Mouse (Mus musculus) adrenal gland, postnatal 14 days (tissue): ENCODE data around the gene Med19. TPM values are rescaled to one million over a fixed set of nuclear protein-coding genes. Genes with fewer than 3 reads are reported as not detected.
"Not testable (repeated sequence)": the region's sequence is repeated elsewhere in the genome, so short reads cannot be mapped to it uniquely, and the experiment has no call there.

Experiments
- DNase-seq: peaks from one replicate; pipeline ENCODE4 v3.0.0; 2021; ENCODE audit warnings: mixed read lengths
- total RNA-seq: library from RNA; stranded (reverse); gene quantifications from 2 replicates; pipeline ENCODE4 v1.2.3, GENCODE M21; 2021

Med19 gene
- total RNA-seq, 1 experiment from 2014 or later: 21.4 TPM

GRCm38 (mm10) chr2:84717357-84717756 is 39.2 kb downstream of the Med19 start:
- no peak for DNase-seq

GRCm38 (mm10) chr2:84720718-84721117 is 42.5 kb downstream of the Med19 start:
- DNase-seq: no peak

GRCm38 (mm10) chr2:84721182-84721581 is 43.0 kb downstream of the Med19 start:
- DNase-seq: no peak

- no peak for DNase-seq
Observed at GRCm38 (mm10) chr2:84723856-84724255, 45.7 kb downstream of the Med19 start.

GRCm38 (mm10) chr2:84725770-84726169 is 47.6 kb downstream of the Med19 start:
- no peak for DNase-seq

- DNase-seq: no peak
Observed at GRCm38 (mm10) chr2:84726716-84727115, 48.5 kb downstream of the Med19 start.

- DNase-seq: peak; percentile 97
Observed at GRCm38 (mm10) chr2:84727172-84727858, 49.1 kb downstream of the Med19 start, which contains the start of gene Clp1. Gene Clp1 (minus strand): TSS chr2:84727350.

- DNase-seq: not testable (repeated sequence)
Observed at GRCm38 (mm10) chr2:84728191-84728590, 50.0 kb downstream of the Med19 start.

GRCm38 (mm10) chr2:84731206-84731605 is 53.0 kb downstream of the Med19 start:
- DNase-seq: no peak

- no peak for DNase-seq
Observed at GRCm38 (mm10) chr2:84732394-84732793, 54.2 kb downstream of the Med19 start.

GRCm38 (mm10) chr2:84733579-84734300 is 55.5 kb downstream of the Med19 start, which contains the start of gene Ypel4:
Gene Ypel4 (plus strand): TSS chr2:84734058.
- DNase-seq: peak; percentile 81

GRCm38 (mm10) chr2:84734351-84734864 is 56.2 kb downstream of the Med19 start:
- peak; percentile 27 for DNase-seq

GRCm38 (mm10) chr2:84734919-84735318 is 56.7 kb downstream of the Med19 start:
- DNase-seq: no peak

- DNase-seq: no peak
Observed at GRCm38 (mm10) chr2:84735346-84735920, 57.2 kb downstream of the Med19 start.

- DNase-seq: peak; percentile 44
Observed at GRCm38 (mm10) chr2:84736312-84737161, 58.3 kb downstream of the Med19 start.

GRCm38 (mm10) chr2:84737451-84737925 is 59.3 kb downstream of the Med19 start:
- DNase-seq: peak; percentile 30

Other genes starting within 250 kb of the Med19 start
- 39.4 and 44.2 TPM in 2 replicates for gene Tfpi, start 201.6 kb upstream of the Med19 start, total RNA-seq
- gene Ctnnd1, start 27.6 kb upstream of the Med19 start, total RNA-seq: 133 and 134 TPM in 2 replicates
- not detected in 2 replicates for gene Btbd18, start 19.3 kb upstream of the Med19 start, total RNA-seq
- 44.8 and 47.8 TPM in 2 replicates for gene Selenoh, start 7.6 kb upstream of the Med19 start, total RNA-seq
- gene Gm28635, start 361 bp upstream of the Med19 start, total RNA-seq: not detected in 2 replicates
- 102 and 103 TPM in 2 replicates for gene Tmx2, start 738 bp downstream of the Med19 start, total RNA-seq
- 52.8 and 58.1 TPM in 2 replicates for gene Zdhhc5, start 36.8 kb downstream of the Med19 start, total RNA-seq
- gene Clp1, start 48.9 kb downstream of the Med19 start, total RNA-seq: 14.5 and 15.7 TPM in 2 replicates
- 6.5 and 8.6 TPM in 2 replicates for gene Ypel4, start 55.7 kb downstream of the Med19 start, total RNA-seq
- 5.2 and 5.3 TPM in 2 replicates for gene Gm19426, start 65.3 kb downstream of the Med19 start, total RNA-seq
- 73.1 and 93.2 TPM in 2 replicates for gene Serping1, start 97.0 kb downstream of the Med19 start, total RNA-seq
- gene Ube2l6, start 120.4 kb downstream of the Med19 start, total RNA-seq: 45.6 and 48.7 TPM in 2 replicates
- not detected in 2 replicates for gene Smtnl1, start 144.2 kb downstream of the Med19 start, total RNA-seq
- 54.2 and 73.7 TPM in 2 replicates for gene Timm10, start 148.6 kb downstream of the Med19 start, total RNA-seq
- gene Slc43a1, start 160.4 kb downstream of the Med19 start, total RNA-seq: 5.2 and 9.3 TPM in 2 replicates
- 1.6 and 2.6 TPM in 2 replicates for gene Rtn4rl2, start 208.3 kb downstream of the Med19 start, total RNA-seq